Mouse (Mus musculus) ES-E14 (cell line): ENCODE measurements at regions not wholly inside any gene's neighbourhood (a gene's known extent, or its start where the extent isn't known, plus 50 kb on each side); places are given as distances from the start of the nearest gene placed in this dataset.

ENCODE experiments used
- DNase-seq: peaks from one replicate; pipeline ENCODE4 v3.0.0-alpha.2; 2013; ENCODE audit warnings: low read depth, low spot score
- H3K27ac ChIP-seq: 2 replicates; pipeline ENCODE4 v1.5.1; 2012; ENCODE audit warnings: low read depth, mild to moderate bottlenecking, low read length, moderate library complexity, mixed read lengths; ENCODE audit not compliant: poor library complexity, insufficient read depth, severe bottlenecking
- H3K36me3 ChIP-seq: 2 replicates; pipeline ENCODE4 v1.6.1; 2012; ENCODE audit warnings: mild to moderate bottlenecking, low read length, moderate library complexity, mixed read lengths; ENCODE audit not compliant: control insufficient read depth, poor library complexity, insufficient read depth, severe bottlenecking
- H3K4me1 ChIP-seq, 2 experiments: fragments of 150-350 bp in 1 of 2; sonication (generic) in 1 of 2; 2 replicates each; pipeline ENCODE4 v1.6.1; 2012; ENCODE audit warnings: low read length in 2 of 2, mild to moderate bottlenecking in 1 of 2, mixed read lengths in 1 of 2; ENCODE audit not compliant: control insufficient read depth in 2 of 2, insufficient read depth in 2 of 2, poor library complexity in 1 of 2
- H3K4me3 ChIP-seq, 2 experiments: fragments of 150-350 bp in 1 of 2; sonication (generic) in 1 of 2; 2 replicates each; pipeline ENCODE4 v1.5.1; 2012; ENCODE audit warnings: low read length in 2 of 2, low read depth in 1 of 2, mild to moderate bottlenecking in 1 of 2, mixed read lengths in 1 of 2; ENCODE audit not compliant: insufficient read depth in 1 of 2, poor library complexity in 1 of 2, severe bottlenecking in 1 of 2
- H3K9ac ChIP-seq: 2 replicates; pipeline ENCODE4 v1.6.1; 2012; ENCODE audit warnings: low read depth, mild to moderate bottlenecking, low read length, mixed read lengths; ENCODE audit not compliant: poor library complexity, insufficient read depth, severe bottlenecking
- H3K9me3 ChIP-seq: fragments of 150-350 bp; sonication (generic); 2 replicates; pipeline ENCODE4 v1.6.1; 2012; ENCODE audit warnings: low read depth, mild to moderate bottlenecking, low read length; ENCODE audit not compliant: control insufficient read depth, insufficient read depth
- CHD2 ChIP-seq: IDR thresholded peaks from 2 replicates; pipeline ENCODE4 v1.6.1; 2014; ENCODE audit warnings: mild to moderate bottlenecking, low read depth, low read length, inconsistent platforms
- HCFC1 ChIP-seq: IDR thresholded peaks from 2 replicates; pipeline ENCODE4 v1.6.1; 2012; ENCODE audit warnings: low read length, inconsistent platforms, borderline replicate concordance; ENCODE audit not compliant: insufficient read depth
- MAFK ChIP-seq: IDR thresholded peaks from 2 replicates; pipeline ENCODE4 v1.6.1; 2014; ENCODE audit warnings: mild to moderate bottlenecking, low read depth, low read length, inconsistent platforms; ENCODE audit not compliant: insufficient read depth
- ZC3H11A ChIP-seq: IDR thresholded peaks from 2 replicates; pipeline ENCODE4 v1.6.1; 2012; ENCODE audit warnings: low read depth, mild to moderate bottlenecking, inconsistent platforms, low read length, borderline replicate concordance
- ZNF384 ChIP-seq: IDR thresholded peaks from 2 replicates; pipeline ENCODE4 v1.6.1; 2012; ENCODE audit warnings: low read depth, low read length, inconsistent platforms
- in situ Hi-C, 2 experiments: fragments of 600-800 bp; cut with MboI; formaldehyde crosslinking; loops; one replicate each; pipeline ENCODE4 v1.15.1; 2025; ENCODE audit warnings: low sequenced_read_pairs in 2 of 2, inconsistent platforms in 1 of 2; ENCODE audit not compliant: unreplicated experiment in 2 of 2

- H3K36me3 ChIP-seq = no peaks in the 10 kb centered on the region
- DNase-seq = peak; percentile 40
- H3K9me3 ChIP-seq = no peaks in the 10 kb centered on the region
- no peak overlapping the region for H3K27ac ChIP-seq
- TF ChIP-seq ZNF384 (no peak), MAFK (no peak), ZC3H11A (no peak), CHD2 (no peak), HCFC1 (no peak)
- H3K9ac ChIP-seq = no peak overlapping the region
- H3K4me1 ChIP-seq = no peaks in the 10 kb centered on the region; a peak in 1 of 4 replicates
- in situ Hi-C loops = no loop called here
- H3K4me3 ChIP-seq = peak overlapping the region in 1 of 2 experiments; percentile 22; a peak in 1 of 4 replicates
Measured at GRCm38 (mm10) chr1:190316175-190316574, 145.7 kb upstream of the Prox1 start.

DNA sequence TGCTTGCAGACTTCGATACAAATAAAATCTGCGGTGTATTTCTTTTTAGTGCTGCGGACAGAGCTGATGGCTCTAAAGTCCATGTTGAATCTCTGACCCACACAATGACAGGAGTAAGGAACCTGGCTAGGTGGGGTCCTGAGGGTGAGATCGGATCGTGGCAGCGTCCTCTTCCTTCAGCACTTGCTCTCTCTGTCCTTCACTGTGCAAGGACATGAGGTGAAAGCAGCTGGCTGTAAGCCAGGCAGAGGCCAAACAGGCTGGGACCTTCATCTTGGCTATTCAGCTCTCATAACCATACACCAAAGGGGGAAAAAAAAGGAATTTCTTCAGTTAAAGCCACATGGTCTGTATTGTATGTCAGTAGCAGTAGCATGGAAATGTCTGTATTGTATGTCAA, 139.3 kb upstream of the Prox1 start:
- no peaks in the 10 kb centered on the region for H3K4me1 ChIP-seq
- no peak overlapping the region for H3K4me3 ChIP-seq
- no peaks in the 10 kb centered on the region for H3K36me3 ChIP-seq
- H3K9me3 ChIP-seq = no peaks in the 10 kb centered on the region
- no peak for DNase-seq
- no peak overlapping the region for H3K27ac ChIP-seq
- TF ChIP-seq CHD2 (no peak), ZC3H11A (no peak), ZNF384 (no peak), HCFC1 (no peak), MAFK (no peak)
- in situ Hi-C loops = no loop called here
- H3K9ac ChIP-seq = no peak overlapping the region

DNA sequence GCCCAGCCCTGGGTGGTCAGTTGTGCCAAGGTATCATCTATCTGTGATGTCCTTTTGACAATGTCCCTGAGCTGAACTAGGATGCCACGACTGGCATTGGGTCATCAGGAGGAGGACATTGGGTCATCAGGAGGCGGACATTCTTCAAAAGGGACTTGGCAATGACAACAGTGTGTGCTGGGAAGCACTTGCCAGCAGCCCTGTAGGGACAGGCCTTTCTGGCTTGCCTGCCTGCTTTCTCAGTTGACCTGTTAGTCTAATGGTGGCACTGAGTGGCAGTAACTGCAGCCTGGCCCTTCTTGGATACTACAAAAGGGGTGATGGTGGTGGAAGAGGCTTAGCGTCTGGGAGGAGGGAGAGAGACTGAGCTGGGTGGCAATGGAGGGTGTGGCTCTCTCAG, 137.2 kb upstream of the Prox1 start:
- no peaks in the 10 kb centered on the region for H3K36me3 ChIP-seq
- in situ Hi-C loops = no loop called here

GRCm38 (mm10) chr1:190297666-190298327, 127.3 kb upstream of the Prox1 start:
- in situ Hi-C loops = no loop called here
- Histone ChIP-seq H3K9me3 (no peaks in the 10 kb centered on the region), H3K27ac (no peak overlapping the region), H3K36me3 (no peaks in the 10 kb centered on the region), H3K4me1 (no peaks in the 10 kb centered on the region), H3K9ac (no peak overlapping the region), H3K4me3 (no peak overlapping the region)
- no peak for TF ChIP-seq ZC3H11A
- TF ChIP-seq CHD2 = no peak
- TF ChIP-seq HCFC1 = no peak
- TF ChIP-seq MAFK = no peak
- TF ChIP-seq ZNF384 = no peak
- DNase-seq = no peak

More for the DNA sequence above, 137.2 kb upstream of the Prox1 start:
- Histone ChIP-seq H3K4me3 (no peak overlapping the region), H3K4me1 (no peaks in the 10 kb centered on the region), H3K9ac (no peak overlapping the region), H3K27ac (no peak overlapping the region), H3K9me3 (no peaks in the 10 kb centered on the region)
- DNase-seq = no peak
- TF ChIP-seq MAFK = no peak
- TF ChIP-seq ZNF384 = no peak
- no peak for TF ChIP-seq ZC3H11A
- no peak for TF ChIP-seq CHD2
- no peak for TF ChIP-seq HCFC1

DNA sequence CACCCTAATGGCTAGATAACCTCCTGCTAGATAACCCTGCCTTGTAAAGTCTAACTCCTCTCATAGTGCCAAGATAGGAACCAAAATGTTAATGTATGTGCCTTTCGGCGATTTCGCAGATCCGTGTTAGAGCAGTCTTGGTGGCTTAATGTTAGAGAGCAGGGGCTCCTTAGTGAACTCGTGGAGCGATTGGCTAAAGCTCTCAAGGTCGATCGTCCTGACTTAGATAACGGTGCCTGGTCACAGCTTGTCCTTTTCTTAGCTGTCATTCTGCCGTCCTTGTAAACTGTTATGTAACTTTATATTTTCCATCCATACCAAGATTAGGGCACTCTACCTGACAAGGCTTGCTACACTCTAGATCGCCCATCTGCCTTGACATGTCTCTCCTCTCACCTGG, 119.5 kb upstream of the Prox1 start:
- Histone ChIP-seq H3K9ac (no peak overlapping the region), H3K27ac (no peak overlapping the region), H3K4me3 (no peak overlapping the region), H3K4me1 (no peaks in the 10 kb centered on the region), H3K9me3 (no peaks in the 10 kb centered on the region), H3K36me3 (no peaks in the 10 kb centered on the region)
- DNase-seq = no peak
- in situ Hi-C loops = no loop called here
- TF ChIP-seq ZC3H11A (no peak), MAFK (no peak), HCFC1 (no peak), ZNF384 (no peak), CHD2 (no peak)
